ENCODE assay signal across 23 mouse cellular contexts in the genomic region with DNA sequence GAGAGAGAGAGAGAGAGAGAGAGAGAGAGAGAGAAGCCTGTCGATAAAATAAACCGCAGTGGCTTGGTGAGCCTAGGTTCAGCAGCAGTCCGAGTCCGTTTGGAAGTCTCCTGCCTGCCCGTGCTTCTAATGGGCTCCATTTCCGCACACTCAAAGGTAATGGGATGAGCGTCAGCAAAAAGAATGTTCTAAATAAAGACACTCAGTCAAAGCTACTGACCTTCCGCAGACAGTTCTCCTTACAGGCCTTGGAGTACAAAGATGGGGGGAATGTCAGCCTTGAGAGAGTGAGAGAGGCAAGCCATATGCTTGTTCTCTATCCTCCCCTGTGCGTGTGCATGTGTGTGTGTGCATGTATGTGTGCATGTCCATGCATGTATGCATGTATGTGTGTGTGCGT. TPM values are rescaled to one million over a fixed set of nuclear protein-coding genes. Genes with fewer than 3 reads are reported as not detected.
A peak's percentile ranks its signal among the peaks of the same experiment; 100 is the strongest.
DNase-seq lines count a peak whose midpoint lies in the region; ATAC-seq and TF ChIP-seq lines count a peak whose summit lies in the region.
"Had no signal": no experiment of that assay in that cellular context is flagged by ENCODE, and none has a peak within 500 bp of the region (broad histone marks: within the 10 kb centered on the region; RNA-seq: fewer than 3 reads in every experiment).

No protein-coding gene starts in this region.

- H3K9ac ChIP-seq in embryonic facial prominence, embryonic 13.5 days: no peak overlapping the region
- no peak overlapping the region for H3K9ac ChIP-seq in heart, embryonic 14.5 days (ENCODE audit: low read length)
- no peak overlapping the region for H3K9ac ChIP-seq in lung, embryonic 14.5 days
- no peak overlapping the region for H3K9ac ChIP-seq in lung, postnatal 0 days (replicated peaks; ENCODE audit: low read depth)
- H3K9ac ChIP-seq: embryonic facial prominence, embryonic 12.5 days; forebrain, embryonic 12.5 days; hindbrain, embryonic 13.5 days had no signal

- peaks cover 6% of the 10 kb centered on the region; the same call in 1 of the 2 replicates for H3K4me1 ChIP-seq in embryonic facial prominence, embryonic 13.5 days
- H3K4me1 ChIP-seq in embryonic facial prominence, embryonic 10.5 days: peaks cover 20% of the 10 kb centered on the region
- H3K4me1 ChIP-seq in heart, embryonic 10.5 days: peaks cover 45% of the 10 kb centered on the region
- peaks cover 31 to 37% of the 10 kb centered on the region in 2 experiments for H3K4me1 ChIP-seq in heart, embryonic 14.5 days (ENCODE audit: control insufficient read depth in 2 of 2, insufficient read depth in 2 of 2, low read length in 2 of 2)
- H3K4me1 ChIP-seq in lung, embryonic 14.5 days (ENCODE audit: insufficient read depth): 0 out of 2 replicates have a peak, but pooled peaks cover 5% of the 10 kb centered on the region
- 0 out of 2 replicates have a peak, but pooled peaks cover 2% of the 10 kb centered on the region for H3K4me1 ChIP-seq in lung, postnatal 0 days (ENCODE audit: insufficient read depth, low read depth, low read length)

- H3K27ac ChIP-seq in embryonic facial prominence, embryonic 13.5 days: no peak overlapping the region
- H3K27ac ChIP-seq in embryonic facial prominence, embryonic 10.5 days (replicated peaks): no peak overlapping the region
- peak overlapping the region; percentile 83 for H3K27ac ChIP-seq in heart, embryonic 10.5 days
- peak overlapping the region; percentile 67 to 73 for H3K27ac ChIP-seq in heart, embryonic 14.5 days (replicated peaks in 1 of 2; ENCODE audit: control insufficient read depth in 1 of 2, insufficient read depth in 1 of 2, low read depth in 2 of 2, low read length in 2 of 2)
- H3K27ac ChIP-seq in lung, embryonic 14.5 days (ENCODE audit: low read depth): no peak overlapping the region
- H3K27ac ChIP-seq in lung, postnatal 0 days (ENCODE audit: low read length): no peak overlapping the region
- H3K27ac ChIP-seq: embryonic facial prominence, embryonic 12.5 days; forebrain, embryonic 12.5 days; hindbrain, embryonic 13.5 days; hindbrain, postnatal 0 days had no signal

- intact Hi-C loops in heart, postnatal 25 days (cut with DNase I): no loop called here

- H3K4me3 ChIP-seq in embryonic facial prominence, embryonic 13.5 days: no peak overlapping the region
- no peak overlapping the region for H3K4me3 ChIP-seq in embryonic facial prominence, embryonic 10.5 days
- no peak overlapping the region for H3K4me3 ChIP-seq in heart, embryonic 10.5 days
- H3K4me3 ChIP-seq in heart, embryonic 14.5 days (ENCODE audit: control insufficient read depth in 1 of 2, insufficient read depth in 1 of 2, low read depth in 1 of 2, low read length in 2 of 2): no peak overlapping the region
- no peak overlapping the region for H3K4me3 ChIP-seq in lung, embryonic 14.5 days (ENCODE audit: low read depth, low read length)
- H3K4me3 ChIP-seq in lung, postnatal 0 days (ENCODE audit: low read depth, low read length): no peak overlapping the region
- H3K4me3 ChIP-seq: embryonic facial prominence, embryonic 12.5 days; forebrain, embryonic 12.5 days; hindbrain, embryonic 13.5 days had no signal

- H3K36me3 ChIP-seq in embryonic facial prominence, embryonic 13.5 days: no peaks in the 10 kb centered on the region
- H3K36me3 ChIP-seq in embryonic facial prominence, embryonic 10.5 days (replicated peaks): no peaks in the 10 kb centered on the region
- H3K36me3 ChIP-seq in heart, embryonic 10.5 days: no peaks in the 10 kb centered on the region
- no peaks in the 10 kb centered on the region for H3K36me3 ChIP-seq in heart, embryonic 14.5 days (ENCODE audit: control insufficient read depth, insufficient read depth, low read length)
- no peaks in the 10 kb centered on the region for H3K36me3 ChIP-seq in lung, embryonic 14.5 days (ENCODE audit: insufficient read depth)
- H3K36me3 ChIP-seq in lung, postnatal 0 days (ENCODE audit: insufficient read depth, low read length): no peaks in the 10 kb centered on the region
- H3K36me3 ChIP-seq: embryonic facial prominence, embryonic 12.5 days; forebrain, embryonic 12.5 days; G1E; hindbrain, embryonic 13.5 days had no signal

- DNase-seq in embryonic facial prominence, embryonic 10.5 days (ENCODE audit: low spot score): no peak
- DNase-seq in heart, embryonic 10.5 days (ENCODE audit: low spot score): no peak
- no peak for DNase-seq in heart, postnatal 25 days (ENCODE audit: low spot score)
- DNase-seq in heart, adult 8-10 months (ENCODE audit: low spot score): no peak
- DNase-seq in lung, embryonic 14.5 days: no peak
- DNase-seq in lung, postnatal 0 days (ENCODE audit: low spot score): no peak
- DNase-seq: adrenal gland, adult 8-10 months; adrenal gland, postnatal 36 days; B cell, adult 2 months; cerebellum, adult 2 months; cerebellum, postnatal 14 days; embryo, embryonic 11 days; kidney, adult 11 months; kidney, adult 9 months had no signal

- no peak for TF ChIP-seq CTCF in lung, embryonic 14.5 days (IDR thresholded peaks at IDR 0.05; ENCODE audit: low read depth)
- TF ChIP-seq CTCF in lung, postnatal 0 days (IDR thresholded peaks at IDR 0.05): no peak

- 85% methylated on average over 10 of the region's 10 CpGs for WGBS in embryonic facial prominence, embryonic 13.5 days
- 86% methylated on average over 10 of the region's 10 CpGs for WGBS in embryonic facial prominence, embryonic 10.5 days
- 34% methylated on average over 10 of the region's 10 CpGs for WGBS in heart, embryonic 10.5 days
- WGBS in heart, embryonic 14.5 days: 29% methylated on average over 10 of the region's 10 CpGs
- WGBS in lung, embryonic 14.5 days: 42% methylated on average over 10 of the region's 10 CpGs
- WGBS in lung, postnatal 0 days: 58% methylated on average over 10 of the region's 10 CpGs

- TF ChIP-seq EP300 in lung, postnatal 0 days (IDR thresholded peaks at IDR 0.05): no peak

- no peak overlapping the region for H3K4me2 ChIP-seq in embryonic facial prominence, embryonic 13.5 days
- H3K4me2 ChIP-seq in heart, embryonic 14.5 days (ENCODE audit: low read length): peak overlapping the region; percentile 29
- no peak overlapping the region for H3K4me2 ChIP-seq in lung, embryonic 14.5 days
- H3K4me2 ChIP-seq in lung, postnatal 0 days (replicated peaks; ENCODE audit: low read depth, low read length): no peak overlapping the region
- H3K4me2 ChIP-seq: embryonic facial prominence, embryonic 12.5 days; forebrain, embryonic 12.5 days; hindbrain, embryonic 13.5 days had no signal

- no peaks in the 10 kb centered on the region for H3K27me3 ChIP-seq in embryonic facial prominence, embryonic 13.5 days
- no peaks in the 10 kb centered on the region for H3K27me3 ChIP-seq in embryonic facial prominence, embryonic 10.5 days (replicated peaks; ENCODE audit: low read depth, poor library complexity, severe bottlenecking)
- no peaks in the 10 kb centered on the region for H3K27me3 ChIP-seq in heart, embryonic 10.5 days (ENCODE audit: insufficient read depth, poor library complexity, severe bottlenecking)
- no peaks in the 10 kb centered on the region for H3K27me3 ChIP-seq in heart, embryonic 14.5 days (ENCODE audit: control insufficient read depth, insufficient read depth, low read length)
- no peaks in the 10 kb centered on the region for H3K27me3 ChIP-seq in lung, embryonic 14.5 days (ENCODE audit: insufficient read depth, low read length)
- H3K27me3 ChIP-seq in lung, postnatal 0 days (replicated peaks; ENCODE audit: insufficient read depth, low read length): no peaks in the 10 kb centered on the region
- H3K27me3 ChIP-seq: embryonic facial prominence, embryonic 12.5 days; forebrain, embryonic 12.5 days; hindbrain, embryonic 13.5 days had no signal

- 0 out of 2 replicates have a peak, but pooled peaks have one; percentile 41 for ATAC-seq in embryonic facial prominence, embryonic 13.5 days (ENCODE audit: insufficient number of reproducible peaks, insufficient read depth, low FRiP score, low TSS enrichment, low read depth)
- no peak for ATAC-seq in heart, embryonic 14.5 days (ENCODE audit: insufficient number of reproducible peaks, insufficient read depth, low FRiP score, low read depth)
- peak; percentile 38; the same call in 1 of the 2 replicates for ATAC-seq in lung, embryonic 14.5 days (ENCODE audit: insufficient read depth)
- ATAC-seq in lung, postnatal 0 days: no peak
- ATAC-seq: CD4-positive, CD25-positive, alpha-beta regulatory T cell, adult 4 months; forebrain, embryonic 16.5 days; hindbrain, postnatal 0 days had no signal

- H3K9me3 ChIP-seq in embryonic facial prominence, embryonic 13.5 days: no peaks in the 10 kb centered on the region
- H3K9me3 ChIP-seq in embryonic facial prominence, embryonic 10.5 days: no peaks in the 10 kb centered on the region
- H3K9me3 ChIP-seq in heart, embryonic 10.5 days: no peaks in the 10 kb centered on the region
- H3K9me3 ChIP-seq in heart, embryonic 14.5 days (ENCODE audit: control insufficient read depth, low read length): no peaks in the 10 kb centered on the region
- H3K9me3 ChIP-seq in lung, embryonic 14.5 days (ENCODE audit: low read depth, low read length): no peaks in the 10 kb centered on the region
- H3K9me3 ChIP-seq in lung, postnatal 0 days (ENCODE audit: low read length): no peaks in the 10 kb centered on the region
- H3K9me3 ChIP-seq: embryonic facial prominence, embryonic 12.5 days; forebrain, embryonic 12.5 days; G1E; hindbrain, embryonic 13.5 days had no signal

RNA-seq across cellular contexts. Expression of a gene that starts 23.2 kb away (rescaled TPM):
- 1.1 and 2.0 TPM in 2 replicates for polyA plus RNA-seq in embryonic facial prominence, embryonic 13.5 days (2015; fragmentation: Nextera tagmentation; extraction: Ambion mirVana)
- polyA plus RNA-seq in embryonic facial prominence, embryonic 10.5 days (2016; fragmentation: Nextera tagmentation; extraction: Ambion mirVana): 6.9 and 7.8 TPM in 2 replicates
- polyA plus RNA-seq in heart, embryonic 10.5 days (2016; fragmentation: Nextera tagmentation; extraction: Ambion mirVana): 11.9 and 15.9 TPM in 2 replicates
- 1 to 10 TPM; 6.2 to 7.6 TPM for total RNA-seq in heart, postnatal 25 days (2021)
- polyA plus RNA-seq in heart, embryonic 14.5 days (2014; fragmentation: Nextera tagmentation; extraction: Ambion mirVana): 6.7 and 7.4 TPM in 2 replicates
- 1 to 10 TPM; 3.1 to 5.6 (median 4.2) TPM for total RNA-seq in heart, adult 8-10 months (2022)
- polyA plus RNA-seq in lung, embryonic 14.5 days (2014; fragmentation: Nextera tagmentation; extraction: Ambion mirVana): 7.3 and 8.9 TPM in 2 replicates
- polyA plus RNA-seq in lung, postnatal 0 days (2015; fragmentation: Nextera tagmentation; extraction: Ambion mirVana): 10.6 and 10.9 TPM in 2 replicates

Comparison
In these comparisons a context has a peak if more than half of its experiments do, and no peak if none do; other contexts are left out.
1. ATAC-seq: peak in embryonic facial prominence, embryonic 13.5 days (single experiment) and lung, embryonic 14.5 days (single experiment); none in heart, embryonic 14.5 days (single experiment) and lung, postnatal 0 days (single experiment).
2. H3K27ac ChIP-seq: peak in heart, embryonic 10.5 days (single experiment) and heart, embryonic 14.5 days (2 of 2); none in embryonic facial prominence, embryonic 13.5 days (single experiment), embryonic facial prominence, embryonic 10.5 days (single experiment), lung, embryonic 14.5 days (single experiment) and lung, postnatal 0 days (single experiment).